9 mouse cellular contexts compared by ENCODE assay signal in the genomic region with DNA sequence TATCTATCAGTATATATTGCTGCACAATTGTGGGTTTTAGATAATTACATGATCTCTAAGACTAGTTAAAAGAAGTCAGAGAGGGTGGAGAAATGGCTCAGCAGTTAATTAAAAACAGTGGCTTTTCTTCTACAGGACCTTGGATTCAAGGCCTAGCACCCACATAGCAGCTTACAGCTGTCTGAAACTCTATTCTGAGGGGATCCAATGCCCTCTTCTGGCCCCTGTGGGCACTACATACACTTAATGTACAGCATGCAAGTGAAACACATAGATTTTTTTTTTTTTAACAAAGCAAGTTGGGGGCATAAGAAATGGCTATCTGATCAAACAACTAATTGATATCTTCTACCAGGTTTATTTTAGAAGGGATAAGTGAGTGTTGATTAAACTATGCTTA. TPM values are rescaled to one million over a fixed set of nuclear protein-coding genes. Genes with fewer than 3 reads are reported as not detected.
DNase-seq lines count a peak whose midpoint lies in the region; ATAC-seq and TF ChIP-seq lines count a peak whose summit lies in the region.
"Had no signal": no experiment of that assay in that cellular context is flagged by ENCODE, and none has a peak within 500 bp of the region (broad histone marks: within the 10 kb centered on the region; RNA-seq: fewer than 3 reads in every experiment).

No protein-coding gene starts in this region.

- DNase-seq in forebrain, embryonic 11.5 days (ENCODE audit: low spot score) = peak; percentile 62
- peak; percentile 39 for DNase-seq in neural tube, embryonic 10.5 days (ENCODE audit: extremely low spot score, low spot score)
- peak; percentile 40 for DNase-seq in cerebellum, adult 9-11 months
- peak; percentile 36 to 71 for DNase-seq in kidney, adult 8-10 months
- DNase-seq in stomach, postnatal 0 days (ENCODE audit: low spot score) = peak; percentile 67

- H3K36me3 ChIP-seq in forebrain, embryonic 11.5 days (ENCODE audit: control insufficient read depth, insufficient read depth, low read length) = no peaks in the 10 kb centered on the region; the same call in 1 of the 2 replicates
- peaks cover 13% of the 10 kb centered on the region; the same call in 1 of the 2 replicates for H3K36me3 ChIP-seq in forebrain, embryonic 13.5 days (ENCODE audit: poor library complexity, severe bottlenecking)
- H3K36me3 ChIP-seq in neural tube, embryonic 15.5 days = peaks cover 6% of the 10 kb centered on the region; the same call in 1 of the 2 replicates
- H3K36me3 ChIP-seq in stomach, postnatal 0 days (ENCODE audit: control insufficient read depth, insufficient read depth, low read length) = no peaks in the 10 kb centered on the region
- H3K36me3 ChIP-seq: hindbrain, embryonic 15.5 days had no signal

- no peaks in the 10 kb centered on the region for H3K27me3 ChIP-seq in forebrain, embryonic 11.5 days (ENCODE audit: control insufficient read depth, insufficient read depth, low read length)
- no peaks in the 10 kb centered on the region for H3K27me3 ChIP-seq in forebrain, embryonic 13.5 days
- H3K27me3 ChIP-seq in neural tube, embryonic 15.5 days (replicated peaks) = no peaks in the 10 kb centered on the region
- H3K27me3 ChIP-seq in stomach, postnatal 0 days (ENCODE audit: control insufficient read depth, insufficient read depth, low read length) = no peaks in the 10 kb centered on the region
- H3K27me3 ChIP-seq: hindbrain, embryonic 15.5 days had no signal

- TF ChIP-seq CTCF in stomach, postnatal 0 days (IDR thresholded peaks at IDR 0.05; ENCODE audit: low read depth) = peak; percentile 75

- ATAC-seq in forebrain, embryonic 11.5 days (replicated peaks; ENCODE audit: low FRiP score) = 0 out of 2 replicates have a peak, but pooled peaks have one; percentile 44
- ATAC-seq in forebrain, embryonic 13.5 days = no peak; the same call in 1 of the 2 replicates
- no peak for ATAC-seq in neural tube, embryonic 15.5 days (ENCODE audit: low FRiP score)
- ATAC-seq in megakaryocyte progenitor cell, adult 5-6 weeks (replicated peaks; ENCODE audit: poor library complexity) = peak; percentile 88
- ATAC-seq in stomach, postnatal 0 days (ENCODE audit: low FRiP score, low TSS enrichment) = no peak; the same call in 1 of the 2 replicates

- TF ChIP-seq EP300 in stomach, postnatal 0 days (optimal IDR thresholded peaks at IDR 0.05) = no peak

- H3K4me3 ChIP-seq in forebrain, embryonic 11.5 days (ENCODE audit: low read depth, low read length) = no peak overlapping the region
- no peak overlapping the region for H3K4me3 ChIP-seq in forebrain, embryonic 13.5 days
- no peak overlapping the region for H3K4me3 ChIP-seq in neural tube, embryonic 15.5 days (replicated peaks)
- no peak overlapping the region for H3K4me3 ChIP-seq in stomach, postnatal 0 days (ENCODE audit: low read depth, low read length)
- H3K4me3 ChIP-seq: hindbrain, embryonic 15.5 days had no signal

- H3K27ac ChIP-seq in forebrain, embryonic 11.5 days (ENCODE audit: low read depth, low read length) = no peak overlapping the region
- H3K27ac ChIP-seq in forebrain, embryonic 13.5 days = no peak overlapping the region
- no peak overlapping the region for H3K27ac ChIP-seq in neural tube, embryonic 15.5 days (replicated peaks)
- H3K27ac ChIP-seq in stomach, postnatal 0 days (replicated peaks) = no peak overlapping the region
- H3K27ac ChIP-seq: hindbrain, embryonic 15.5 days had no signal

- H3K4me1 ChIP-seq in forebrain, embryonic 11.5 days (replicated peaks; ENCODE audit: control insufficient read depth, insufficient read depth, low read length) = no peaks in the 10 kb centered on the region
- H3K4me1 ChIP-seq in forebrain, embryonic 13.5 days = peaks cover 15% of the 10 kb centered on the region
- H3K4me1 ChIP-seq in neural tube, embryonic 15.5 days = peaks cover 6% of the 10 kb centered on the region
- H3K4me1 ChIP-seq in stomach, postnatal 0 days (replicated peaks; ENCODE audit: control insufficient read depth, insufficient read depth) = peaks cover 3% of the 10 kb centered on the region

- no peaks in the 10 kb centered on the region for H3K9me3 ChIP-seq in forebrain, embryonic 11.5 days (ENCODE audit: control insufficient read depth, low read length)
- no peaks in the 10 kb centered on the region for H3K9me3 ChIP-seq in forebrain, embryonic 13.5 days (replicated peaks)
- H3K9me3 ChIP-seq in neural tube, embryonic 15.5 days (replicated peaks) = no peaks in the 10 kb centered on the region
- no peaks in the 10 kb centered on the region for H3K9me3 ChIP-seq in stomach, postnatal 0 days (ENCODE audit: control insufficient read depth, low read length)
- H3K9me3 ChIP-seq: hindbrain, embryonic 15.5 days had no signal

- H3K4me2 ChIP-seq in forebrain, embryonic 11.5 days (ENCODE audit: low read depth, low read length, severe bottlenecking) = no peak overlapping the region
- H3K4me2 ChIP-seq in forebrain, embryonic 13.5 days = no peak overlapping the region
- no peak overlapping the region for H3K4me2 ChIP-seq in neural tube, embryonic 15.5 days
- no peak overlapping the region for H3K4me2 ChIP-seq in stomach, postnatal 0 days (replicated peaks; ENCODE audit: low read depth)
- H3K4me2 ChIP-seq: hindbrain, embryonic 15.5 days had no signal

- H3K9ac ChIP-seq in forebrain, embryonic 11.5 days (ENCODE audit: low read length) = no peak overlapping the region
- H3K9ac ChIP-seq in forebrain, embryonic 13.5 days = no peak overlapping the region
- H3K9ac ChIP-seq in neural tube, embryonic 15.5 days (replicated peaks) = no peak overlapping the region
- no peak overlapping the region for H3K9ac ChIP-seq in stomach, postnatal 0 days (ENCODE audit: low read length)
- H3K9ac ChIP-seq: hindbrain, embryonic 15.5 days had no signal

RNA-seq across cellular contexts. Expression of a gene that starts 26.6 kb away (rescaled TPM):
- 88.6 and 92.3 TPM in 2 replicates for polyA plus RNA-seq in forebrain, embryonic 11.5 days (2014; fragmentation: Nextera tagmentation; extraction: Ambion mirVana)
- 56.9 and 63.3 TPM in 2 replicates for polyA plus RNA-seq in forebrain, embryonic 13.5 days (2015; fragmentation: Nextera tagmentation; extraction: Ambion mirVana)
- 48.3 and 54.3 TPM in 2 replicates for polyA plus RNA-seq in neural tube, embryonic 15.5 days (2015; fragmentation: Nextera tagmentation; extraction: Ambion mirVana)
- 99.9 and 127 TPM in 2 replicates for total RNA-seq in megakaryocyte progenitor cell, adult 5-6 weeks (2015)
- 48.3 and 73.6 TPM in 2 replicates for total RNA-seq in megakaryocyte progenitor cell, adult 5-6 weeks (2017)
- polyA plus RNA-seq in stomach, postnatal 0 days (2015; fragmentation: Nextera tagmentation; extraction: Ambion mirVana) = 34.6 and 35.9 TPM in 2 replicates

RNA-seq across cellular contexts. Expression of a gene that starts 57.7 kb away (rescaled TPM):
- 54.8 and 58.6 TPM in 2 replicates for polyA plus RNA-seq in forebrain, embryonic 11.5 days (2014; fragmentation: Nextera tagmentation; extraction: Ambion mirVana)
- 62.9 and 63.2 TPM in 2 replicates for polyA plus RNA-seq in forebrain, embryonic 13.5 days (2015; fragmentation: Nextera tagmentation; extraction: Ambion mirVana)
- polyA plus RNA-seq in neural tube, embryonic 15.5 days (2015; fragmentation: Nextera tagmentation; extraction: Ambion mirVana) = 49.2 and 57.5 TPM in 2 replicates
- 87.0 and 96.9 TPM in 2 replicates for total RNA-seq in megakaryocyte progenitor cell, adult 5-6 weeks (2015)
- total RNA-seq in megakaryocyte progenitor cell, adult 5-6 weeks (2017) = 65.8 and 79.9 TPM in 2 replicates
- polyA plus RNA-seq in stomach, postnatal 0 days (2015; fragmentation: Nextera tagmentation; extraction: Ambion mirVana) = 33.6 and 34.0 TPM in 2 replicates

Comparison
In these comparisons a context has a peak if more than half of its experiments do, and no peak if none do; other contexts are left out.
1. ATAC-seq: peak in forebrain, embryonic 11.5 days (single experiment) and megakaryocyte progenitor cell, adult 5-6 weeks (single experiment); none in forebrain, embryonic 13.5 days (single experiment), neural tube, embryonic 15.5 days (single experiment) and stomach, postnatal 0 days (single experiment).
2. Peak in every context shown above with its lines, with median percentiles within 50 percentile points of each other: DNase-seq.